Mouse (Mus musculus) CH12.LX (cell line): Measurements from ENCODE around the gene Nup50.

Source experiments
- CHD2 ChIP-seq: IDR thresholded peaks from 2 replicates; pipeline ENCODE4 v1.6.1; 2011; ENCODE audit warnings: low read length, improper control_type of control experiment
- CTCF ChIP-seq, 2 experiments: IDR thresholded peaks in 1 of 2; conservative IDR thresholded peaks in 1 of 2; 2 replicates each; pipeline ENCODE4 v1.5.1; 2011 to 2012; ENCODE audit warnings: low read depth in 2 of 2, low read length in 2 of 2, improper control_type of control experiment in 1 of 2, inconsistent platforms in 1 of 2, mild to moderate bottlenecking in 1 of 2, moderate library complexity in 1 of 2
- ETS1 ChIP-seq: conservative IDR thresholded peaks from 2 replicates; pipeline ENCODE4 v1.6.1; 2012; ENCODE audit warnings: low read depth, mild to moderate bottlenecking, inconsistent platforms, low read length, improper control_type of control experiment, moderate library complexity
- HCFC1 ChIP-seq: IDR thresholded peaks from 2 replicates; pipeline ENCODE4 v1.6.1; 2012; ENCODE audit warnings: low read depth, mild to moderate bottlenecking, inconsistent platforms, low read length, improper control_type of control experiment
- MAFK ChIP-seq: IDR thresholded peaks from 2 replicates; pipeline ENCODE4 v1.6.1; 2011; ENCODE audit warnings: low read length, improper control_type of control experiment; ENCODE audit not compliant: insufficient replicate concordance
- MYC ChIP-seq: IDR thresholded peaks from 2 replicates; pipeline ENCODE4 v1.6.1; 2011; ENCODE audit warnings: low read depth, mild to moderate bottlenecking, improper control_type of control experiment, low read length
- PAX5 ChIP-seq: IDR thresholded peaks from 2 replicates; pipeline ENCODE4 v1.6.1; 2012; ENCODE audit warnings: low read length, inconsistent platforms, mixed read lengths
- RCOR1 ChIP-seq: conservative IDR thresholded peaks from 2 replicates; pipeline ENCODE4 v1.6.1; 2012; ENCODE audit warnings: low read depth, mild to moderate bottlenecking, inconsistent platforms, low read length, improper control_type of control experiment
- TCF12 ChIP-seq: IDR thresholded peaks from 2 replicates; pipeline ENCODE4 v1.6.1; 2014; ENCODE audit warnings: low read depth, mild to moderate bottlenecking, inconsistent platforms, low read length, improper control_type of control experiment
- ZC3H11A ChIP-seq: IDR thresholded peaks from 2 replicates; pipeline ENCODE4 v1.6.1; 2012; ENCODE audit warnings: low read depth, mild to moderate bottlenecking, inconsistent platforms, low read length, improper control_type of control experiment

- no peak for TF ChIP-seq CTCF (conservative IDR thresholded peaks at IDR 0.05 in 1 of 2, IDR thresholded peaks at IDR 0.05 in 1 of 2; ENCODE audit: low read depth in 2 of 2, low read length in 2 of 2)
- no peak for TF ChIP-seq RCOR1
- no peak for TF ChIP-seq MYC
- TF ChIP-seq ZC3H11A: no peak
- no peak for TF ChIP-seq MAFK
- no peak for TF ChIP-seq TCF12
- TF ChIP-seq HCFC1: no peak
- TF ChIP-seq ETS1: no peak
- no peak for TF ChIP-seq PAX5
- TF ChIP-seq CHD2: no peak
Observed at GRCm38 (mm10) chr15:84968534-84968933, 45.3 kb downstream of the Nup50 start.
